Mouse (Mus musculus) regulatory T cell (primary cell): ENCODE results near the gene Ilf3.

Experiments used
- in situ Hi-C: fragments of 300-600 bp; cut with MboI, MseI; formaldehyde crosslinking; loops from one replicate; pipeline ENCODE4 v1.15.1; 2025; ENCODE audit warnings: high pct_unique_total_duplicates

Gene Ilf3

GRCm38 (mm10) chr9:21337652-21338051 lies 30.0 kb upstream of the Ilf3 start:
- in situ Hi-C loops = no loop called here

DNA sequence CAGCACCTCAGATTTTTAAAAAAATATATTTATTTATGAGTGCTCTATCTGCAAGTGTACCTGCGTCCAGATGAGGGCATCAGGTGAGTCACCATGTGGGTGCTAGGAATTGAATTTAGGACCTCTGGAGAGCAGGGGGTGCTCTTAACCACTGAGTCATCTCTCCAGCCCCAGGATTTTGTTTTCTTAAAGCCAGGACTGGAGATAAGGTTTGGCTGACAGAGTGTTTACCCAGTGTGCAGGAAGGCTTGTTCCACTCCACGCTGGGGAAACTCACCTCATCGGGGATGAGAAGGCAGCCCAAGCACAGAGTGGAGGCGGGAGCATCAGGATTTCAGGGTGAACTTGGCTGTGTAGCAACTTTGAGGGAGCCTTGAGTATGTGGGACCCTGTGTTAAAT lies 27.3 kb upstream of the Ilf3 start:
- in situ Hi-C loops = no loop called here

DNA sequence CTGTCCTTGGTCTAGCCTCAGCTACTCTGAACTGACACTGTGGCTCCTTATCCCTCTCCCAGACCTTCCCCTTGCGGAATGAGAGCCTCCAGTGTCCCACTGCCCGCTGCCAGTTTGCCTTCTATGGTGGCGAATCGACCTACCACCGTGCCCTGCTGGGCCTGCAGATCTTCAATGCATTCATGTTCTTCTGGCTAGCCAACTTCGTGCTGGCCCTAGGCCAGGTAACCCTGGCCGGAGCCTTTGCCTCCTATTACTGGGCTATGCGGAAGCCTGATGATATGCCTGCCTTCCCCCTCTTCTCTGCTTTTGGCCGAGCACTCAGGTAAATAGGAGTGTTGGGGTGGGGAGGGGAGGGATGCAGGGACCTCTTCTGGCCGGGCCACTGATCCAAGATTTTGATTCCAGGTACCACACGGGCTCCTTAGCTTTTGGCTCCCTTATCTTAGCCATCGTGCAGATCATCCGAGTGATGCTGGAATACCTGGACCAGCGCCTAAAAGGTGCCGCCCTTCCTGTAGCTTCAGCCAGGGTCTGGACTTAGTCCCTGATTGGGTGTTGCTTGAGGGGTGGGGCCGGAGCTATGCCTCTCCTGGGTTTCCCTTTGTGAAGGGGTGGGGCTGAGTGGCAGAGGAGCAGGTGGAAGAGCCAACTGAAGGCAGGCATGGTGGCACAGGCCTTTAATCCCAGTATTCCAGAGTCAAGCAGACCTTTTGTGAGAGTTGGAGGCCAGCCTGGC lies 20.9 kb upstream of the Ilf3 start:
- in situ Hi-C loops = no loop called here

- in situ Hi-C loops = no loop called here
These were observed 19.5 kb upstream of the Ilf3 start for GRCm38 (mm10) chr9:21348152-21348551.

DNA sequence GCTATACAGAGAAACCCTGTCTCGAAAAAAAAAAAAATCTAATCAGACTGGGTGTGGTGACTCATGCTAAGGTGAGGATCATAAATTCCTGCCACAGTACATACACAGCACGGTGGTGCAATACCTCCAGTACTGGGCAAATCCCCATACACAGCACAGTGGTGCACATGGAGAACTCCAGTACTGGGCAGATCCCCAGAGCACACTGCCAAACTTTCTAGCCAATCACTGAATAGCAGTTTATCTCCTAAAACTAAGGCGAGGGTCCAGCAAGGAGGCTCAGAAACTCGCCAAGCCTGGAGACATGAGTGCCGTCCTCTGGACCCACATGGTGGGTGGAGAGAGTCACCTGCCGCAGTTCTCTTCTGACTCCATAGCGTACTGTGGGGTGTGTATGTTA lies 16.5 kb upstream of the Ilf3 start:
- in situ Hi-C loops = loop anchor here (5.0 kb wide), 2 partner anchors 34 to 99 kb away; no protein-coding TSS in a partner anchor

DNA sequence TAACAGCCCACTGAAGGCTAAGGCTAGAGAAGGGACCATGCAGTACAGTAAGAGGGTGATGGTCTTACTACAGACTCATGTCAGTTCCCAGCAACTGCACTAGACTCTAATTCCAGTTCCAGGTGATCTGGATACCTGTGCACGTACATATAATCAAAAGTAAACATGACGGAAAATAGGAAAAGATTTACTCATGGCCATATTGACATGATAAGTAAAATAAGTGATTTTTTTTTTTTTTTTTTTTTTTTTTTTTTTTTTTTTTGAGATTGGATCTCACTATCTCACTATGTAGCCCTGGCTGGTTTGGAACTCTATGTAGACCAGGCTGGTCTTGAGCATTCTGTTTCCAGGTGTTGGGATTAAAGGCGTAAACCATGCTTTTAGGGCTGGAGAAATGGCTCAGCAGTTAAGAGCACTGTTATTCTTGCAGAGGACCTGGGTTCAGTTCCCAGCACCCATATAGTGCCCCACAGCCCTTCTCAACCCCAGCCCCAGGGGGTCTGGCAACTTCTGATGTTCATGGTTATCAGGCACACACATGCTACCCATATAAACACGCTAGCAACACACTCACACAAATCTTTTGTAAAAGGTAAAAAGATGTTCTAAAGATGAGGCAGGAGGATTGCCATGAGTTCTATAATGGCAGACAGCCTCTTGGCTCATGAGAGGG lies 15.8 kb upstream of the Ilf3 start:
- in situ Hi-C loops = loop anchor here (5.0 kb wide), 2 partner anchors 35 to 100 kb away; no protein-coding TSS in a partner anchor

DNA sequence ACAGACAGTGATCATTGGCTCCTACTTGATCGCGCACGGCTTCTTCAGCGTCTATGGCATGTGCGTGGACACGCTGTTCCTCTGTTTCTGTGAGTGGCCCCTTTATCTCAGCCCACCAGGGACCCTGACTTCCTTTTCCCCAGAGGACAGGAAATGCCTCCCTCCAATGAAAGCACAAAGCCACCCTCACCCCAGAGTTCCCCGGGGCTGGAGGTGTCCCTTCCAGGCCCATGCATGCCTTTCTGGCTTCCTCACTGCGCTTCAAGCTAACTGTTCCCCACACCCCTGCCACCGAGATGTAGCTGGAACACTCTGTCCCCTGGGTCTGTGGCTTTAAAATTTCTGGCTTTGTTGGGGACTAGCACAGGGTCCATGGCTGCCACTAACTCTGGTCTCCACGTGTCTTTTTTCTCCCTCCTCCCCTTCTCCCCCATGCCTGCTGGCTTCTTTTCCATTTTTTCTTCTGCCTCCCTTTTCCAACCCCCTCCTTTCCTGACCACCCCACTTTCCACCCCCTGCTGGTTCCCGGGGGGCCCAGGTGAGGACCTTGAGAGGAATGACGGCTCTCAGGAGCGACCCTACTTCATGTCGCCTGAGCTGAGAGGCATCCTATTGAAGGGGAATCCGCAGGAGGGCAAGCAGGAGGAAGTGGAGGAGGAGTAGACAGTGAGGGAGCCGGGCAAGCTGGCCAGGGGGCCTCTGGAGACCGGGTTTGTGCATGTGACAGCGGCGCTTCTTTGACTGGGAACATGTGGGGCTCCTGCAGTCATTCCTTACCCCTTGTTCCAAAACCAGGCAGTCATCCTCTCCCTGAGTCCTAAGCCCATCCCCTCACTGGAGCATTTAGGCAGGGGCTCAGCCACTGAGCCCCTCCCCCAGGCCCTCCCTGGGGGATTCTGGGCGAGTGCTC lies 15.0 kb upstream of the Ilf3 start:
- in situ Hi-C loops = loop anchor here (5.0 kb wide), 2 partner anchors 35 to 100 kb away; no protein-coding TSS in a partner anchor

GRCm38 (mm10) chr9:21353373-21353686 lies 14.3 kb upstream of the Ilf3 start:
- in situ Hi-C loops = loop anchor here (5.0 kb wide), 2 partner anchors 36 to 101 kb away; no protein-coding TSS in a partner anchor

- in situ Hi-C loops = loop anchor here (5.0 kb wide), 2 partner anchors 37 to 102 kb away; no protein-coding TSS in a partner anchor
These were observed 12.9 kb upstream of the Ilf3 start for GRCm38 (mm10) chr9:21354796-21355195.

- in situ Hi-C loops = no loop called here
These were observed 10.5 kb upstream of the Ilf3 start for GRCm38 (mm10) chr9:21356981-21357718.

- in situ Hi-C loops = no loop called here
These were observed 990 bp upstream of the Ilf3 start for GRCm38 (mm10) chr9:21366541-21367220.

DNA sequence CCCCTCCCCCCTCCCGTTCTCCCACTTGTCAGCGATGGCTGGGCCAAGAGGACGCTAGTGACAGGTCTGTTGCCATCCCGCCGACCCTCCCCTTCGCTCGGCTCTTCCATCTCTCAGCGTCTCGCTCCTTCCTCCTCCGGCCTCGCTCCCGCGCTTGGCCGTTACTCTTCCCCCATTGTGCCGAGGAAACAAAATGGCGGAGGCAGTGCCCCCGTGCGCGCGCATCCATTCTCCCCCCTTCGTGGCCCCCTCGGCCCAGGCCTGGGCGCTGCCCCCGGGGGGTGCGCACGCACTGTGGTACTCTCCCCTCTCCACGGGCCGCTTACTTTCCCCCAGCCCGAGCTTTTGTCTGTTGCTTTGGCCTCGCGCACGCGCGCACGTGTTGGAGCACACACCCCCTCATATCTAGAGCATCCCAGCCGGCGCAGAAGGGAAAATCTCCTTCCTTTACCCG lies 487 bp downstream of the Ilf3 start:
- in situ Hi-C loops = no loop called here

- in situ Hi-C loops = no loop called here
These were observed 1.4 kb downstream of the Ilf3 start for GRCm38 (mm10) chr9:21369080-21369479.

- in situ Hi-C loops = no loop called here
These were observed 3.2 kb downstream of the Ilf3 start for GRCm38 (mm10) chr9:21370876-21371275.

DNA sequence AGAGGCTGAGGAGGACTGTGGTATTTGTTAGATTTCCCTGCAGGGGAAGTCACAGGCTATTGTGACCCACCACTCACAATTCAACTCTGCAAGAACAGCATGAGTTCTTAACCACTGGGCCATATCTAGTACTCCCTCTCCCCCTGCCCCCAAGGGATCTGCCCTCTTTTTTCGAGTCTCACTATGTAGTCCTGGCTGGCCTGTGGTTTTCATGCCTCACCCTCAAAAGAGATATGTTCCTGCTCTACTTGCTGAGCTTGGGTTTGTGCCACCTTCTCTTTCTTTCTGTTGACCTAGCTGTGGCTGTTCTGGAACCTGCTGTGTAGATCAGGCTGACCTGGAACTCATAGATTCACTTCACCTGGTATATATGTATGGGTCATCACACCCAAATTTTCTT lies 4.8 kb downstream of the Ilf3 start:
- in situ Hi-C loops = no loop called here

GRCm38 (mm10) chr9:21379195-21379594 lies 11.5 kb downstream of the Ilf3 start:
- in situ Hi-C loops = no loop called here

- in situ Hi-C loops = no loop called here
These were observed 13.2 kb downstream of the Ilf3 start for GRCm38 (mm10) chr9:21380868-21381267.

DNA sequence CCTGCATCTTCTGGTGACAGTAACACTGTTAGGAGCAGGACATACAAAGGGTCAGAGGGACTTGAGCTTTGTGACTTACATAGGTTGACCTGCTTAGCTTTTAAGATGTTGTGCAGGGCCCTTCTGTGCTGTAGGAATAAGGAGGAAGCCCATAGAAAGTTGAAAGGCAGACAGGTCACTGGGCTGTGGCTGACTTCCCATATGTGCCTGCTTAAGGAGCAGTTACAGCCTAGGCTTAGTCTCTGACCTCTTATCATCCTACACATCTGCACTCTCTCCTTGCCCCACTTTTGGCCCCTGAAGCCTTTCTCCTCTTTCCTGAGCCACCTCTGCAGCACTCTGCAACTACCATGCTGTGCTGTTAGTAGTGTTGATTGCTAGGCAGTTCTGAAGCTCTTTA lies 16.3 kb downstream of the Ilf3 start:
- in situ Hi-C loops = no loop called here

DNA sequence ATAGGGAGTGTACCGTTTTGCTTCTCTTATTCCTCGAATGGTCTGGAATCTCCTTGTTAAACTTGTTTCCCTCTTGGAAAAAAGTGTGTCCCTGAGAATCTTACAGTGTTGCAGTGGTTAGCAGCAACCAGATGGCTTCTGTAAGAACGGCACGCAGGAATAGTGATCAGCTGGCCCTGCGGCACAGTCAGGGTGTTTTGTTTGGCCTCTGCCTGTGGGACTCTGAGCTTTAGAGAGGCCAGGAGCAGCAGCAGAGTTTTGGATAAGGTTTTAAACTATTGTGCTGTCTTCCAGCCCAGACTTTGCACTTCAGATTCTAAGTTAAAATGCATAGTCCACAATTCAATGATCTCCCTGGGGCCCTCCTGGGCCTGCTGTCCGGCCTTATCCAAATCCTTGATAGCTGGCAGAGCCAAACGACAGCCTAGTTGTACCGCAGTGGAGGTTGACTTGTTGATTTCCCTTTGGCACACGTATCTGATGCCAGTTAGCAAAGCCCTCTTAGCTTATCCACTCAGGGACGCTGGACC lies 25.0 kb downstream of the Ilf3 start:
- in situ Hi-C loops = loop anchor here (10.0 kb wide), 1 partner anchor 272 kb away; no protein-coding TSS in a partner anchor

DNA sequence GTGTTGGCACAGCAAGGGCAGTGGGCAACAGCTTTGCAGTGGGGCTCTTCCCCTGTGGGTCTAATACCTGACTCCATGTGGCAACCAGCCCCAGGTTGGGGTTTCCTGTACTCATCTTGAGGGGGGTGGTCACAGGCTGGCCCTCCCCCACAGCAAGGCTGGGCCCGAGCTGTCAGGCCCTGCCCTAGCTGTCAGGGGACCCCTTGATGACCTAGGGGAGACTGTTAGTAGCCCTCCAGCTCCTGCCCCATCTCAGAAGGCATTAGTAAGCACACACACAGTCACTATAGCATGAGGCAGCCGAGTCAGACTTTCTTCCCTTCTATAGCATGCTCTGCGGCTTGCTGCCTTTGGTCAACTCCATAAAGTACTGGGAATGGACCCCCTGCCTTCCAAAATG lies 28.0 kb downstream of the Ilf3 start:
- in situ Hi-C loops = loop anchor here (5.0 to 10.0 kb wide), 2 partner anchors 269 to 463 kb away; no protein-coding TSS in a partner anchor
